Mouse (Mus musculus): Measurements from ENCODE around the gene Prr13.

The Prr13 gene

DNA sequence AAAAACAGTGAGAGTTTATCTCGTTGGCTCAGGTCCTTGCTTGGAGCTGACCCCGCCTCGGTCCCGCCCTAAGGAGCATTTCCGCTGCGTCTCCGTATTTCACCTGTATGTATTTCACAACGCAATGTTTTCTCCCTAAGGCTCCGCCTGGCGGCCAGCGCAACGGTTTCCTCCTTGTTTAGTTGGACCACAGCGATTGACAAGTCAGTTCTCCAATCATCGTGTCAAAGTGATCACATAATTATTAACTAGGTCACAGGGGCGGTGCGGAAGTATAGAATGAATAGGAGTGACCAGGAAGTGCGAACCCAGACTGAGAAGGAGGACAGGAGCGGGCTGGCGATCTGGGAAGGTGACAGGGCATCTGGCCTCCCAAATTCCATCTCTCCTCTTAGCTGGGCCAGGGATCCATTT, at the start of gene Prr13:
Gene Prr13, plus strand, starts transcription at position 125 of the 414 bp plus-strand sequence.
- peak; percentile 82 for DNase-seq (ENCODE audit: low spot score)

- no peak for DNase-seq (ENCODE audit: low spot score)
Measured at GRCm38 (mm10) chr15:102409286-102409685, 49.5 kb upstream of the Prr13 start.

- DNase-seq (ENCODE audit: low spot score) = no peak
Measured at GRCm38 (mm10) chr15:102411077-102411476, 47.8 kb upstream of the Prr13 start.

- no peak for DNase-seq (ENCODE audit: low spot score)
Measured at GRCm38 (mm10) chr15:102413687-102414086, 45.1 kb upstream of the Prr13 start.

DNA sequence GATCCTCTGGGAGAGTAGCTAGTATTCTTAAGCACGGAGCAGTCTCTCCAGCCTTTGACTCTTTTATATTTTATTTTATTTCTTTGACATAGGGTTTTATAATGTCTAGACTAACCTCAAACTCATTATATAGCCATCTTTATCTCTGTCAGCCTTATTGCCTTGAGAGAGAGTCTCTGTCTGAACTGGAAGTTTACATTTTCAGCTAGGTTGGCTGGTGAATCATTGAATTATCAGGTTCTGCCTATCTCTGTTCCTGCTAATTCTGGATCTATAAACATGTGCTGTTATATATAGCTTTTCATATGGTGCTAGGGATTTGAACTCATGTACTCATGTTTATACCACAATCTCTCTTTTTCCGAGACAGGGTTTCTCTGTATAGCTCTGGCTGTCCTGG, 41.3 kb upstream of the Prr13 start:
- DNase-seq (ENCODE audit: low spot score) = no peak

DNA sequence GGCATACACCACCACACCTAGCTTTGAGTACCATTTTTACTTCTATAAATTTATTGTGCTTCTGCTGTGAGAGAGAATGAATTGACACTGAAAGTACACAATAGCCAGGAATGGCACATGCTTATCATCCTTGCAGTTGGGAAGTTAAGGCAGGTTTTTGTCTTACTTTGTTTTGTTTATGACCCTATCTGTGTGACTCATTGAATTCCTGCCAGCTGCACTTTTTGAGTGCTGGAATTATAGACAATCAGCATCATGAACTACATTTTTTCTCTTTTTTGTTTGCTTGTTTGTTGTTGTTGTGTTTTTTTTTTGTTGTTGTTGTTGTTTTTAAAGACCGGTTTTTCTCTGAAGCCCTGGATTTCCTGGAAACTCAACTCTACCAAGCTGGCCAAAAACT, 37.8 kb upstream of the Prr13 start:
- DNase-seq (ENCODE audit: low spot score) = no peak

- DNase-seq (ENCODE audit: low spot score) = no peak
Measured at GRCm38 (mm10) chr15:102421437-102421836, 37.4 kb upstream of the Prr13 start.

DNA sequence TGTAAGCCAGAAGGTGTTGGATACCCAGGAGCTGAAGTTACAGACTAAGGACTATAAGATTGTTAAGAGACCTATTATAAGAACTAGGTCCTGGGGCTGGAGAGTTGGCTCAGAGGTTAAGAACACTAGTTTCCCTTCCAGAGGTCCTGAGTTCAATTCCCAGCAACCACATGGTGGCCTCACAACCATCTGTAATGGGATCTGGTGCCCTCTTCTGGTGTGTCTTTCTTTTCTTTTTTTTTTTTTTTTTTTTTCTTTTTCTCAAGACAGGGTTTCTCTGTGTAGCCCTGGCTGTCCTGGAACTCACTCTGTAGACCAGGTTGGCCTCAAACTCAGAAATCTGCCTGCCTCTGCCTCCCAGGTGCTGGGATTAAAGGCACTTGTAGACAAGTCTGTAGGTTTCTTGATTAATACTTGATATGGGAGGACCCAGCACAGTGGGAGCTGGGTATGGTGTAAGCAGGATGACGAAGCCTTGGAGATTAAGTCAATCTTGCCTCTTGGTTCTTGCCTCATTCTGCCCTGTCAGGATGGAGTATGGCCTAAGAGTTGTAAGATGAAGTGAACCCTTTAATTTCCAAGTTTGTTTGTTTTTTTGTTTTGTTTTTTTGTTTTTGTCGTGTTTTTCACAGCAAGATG, 35.1 kb upstream of the Prr13 start:
- DNase-seq (ENCODE audit: low spot score) = no peak

DNA sequence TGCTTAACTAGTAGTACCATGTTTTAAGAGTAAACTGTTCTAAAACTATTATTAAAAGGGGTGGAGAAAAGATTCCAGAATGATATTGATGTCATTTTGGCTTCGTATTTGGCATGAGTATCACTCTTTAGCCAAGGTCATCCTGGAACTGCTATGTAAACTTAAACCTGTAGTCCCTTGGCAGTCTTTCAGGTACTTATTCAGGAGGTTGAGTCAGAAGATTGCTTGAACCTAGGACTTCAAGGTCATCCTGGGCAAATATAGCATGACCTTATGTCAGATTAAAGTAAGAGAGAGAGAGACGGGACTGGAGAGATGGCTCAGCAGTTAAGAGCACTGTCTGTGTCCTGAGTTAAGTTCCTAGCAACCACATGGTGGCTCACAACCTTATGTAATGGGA, 34.2 kb upstream of the Prr13 start:
- no peak for DNase-seq (ENCODE audit: low spot score)

GRCm38 (mm10) chr15:102426963-102427362, 31.9 kb upstream of the Prr13 start:
- DNase-seq (ENCODE audit: low spot score) = no peak

- no peak for DNase-seq (ENCODE audit: low spot score)
Measured at GRCm38 (mm10) chr15:102432046-102432445, 26.8 kb upstream of the Prr13 start.

DNA sequence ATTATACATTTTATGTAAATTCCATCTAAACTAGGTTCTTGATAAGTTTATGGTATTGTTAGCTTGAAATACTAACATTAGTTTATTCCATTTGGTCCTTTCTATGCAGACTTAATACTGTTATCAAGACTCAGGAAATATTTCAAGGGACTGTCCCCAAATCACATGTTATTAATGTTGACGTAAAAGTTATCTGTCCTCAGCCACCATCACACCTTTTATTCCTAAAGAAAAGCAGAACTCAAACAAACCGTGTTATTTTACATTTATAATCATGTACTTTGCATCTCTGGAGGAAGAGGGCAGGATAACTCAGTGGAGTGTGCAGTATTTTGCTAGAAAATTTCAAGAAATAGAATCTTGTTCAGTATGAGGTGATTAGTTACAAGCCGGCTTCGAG, 25.7 kb upstream of the Prr13 start:
- no peak for DNase-seq (ENCODE audit: low spot score)

- peak; percentile 68 for DNase-seq (ENCODE audit: low spot score)
Measured at GRCm38 (mm10) chr15:102442490-102442889, 16.3 kb upstream of the Prr13 start.

DNA sequence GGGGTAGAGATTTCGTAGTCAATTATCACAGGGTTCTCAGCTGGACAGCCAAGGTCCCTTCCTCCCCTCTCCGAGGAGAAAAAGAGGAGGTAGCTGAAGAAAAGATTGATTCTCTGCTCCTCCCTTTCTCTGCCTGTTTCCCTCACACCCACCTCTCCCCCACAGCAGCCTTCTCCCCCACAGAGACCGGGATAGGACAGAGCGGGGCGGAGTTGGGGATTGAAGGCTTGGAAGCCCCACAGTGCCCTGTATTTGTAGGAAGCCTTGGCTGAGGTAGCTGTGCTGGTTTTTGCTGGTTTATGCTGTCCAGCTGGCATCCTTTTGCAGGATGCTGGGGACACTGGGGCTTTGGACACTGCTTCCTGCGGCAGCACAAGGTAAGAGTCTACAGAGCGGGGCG, 13.7 kb upstream of the Prr13 start, which contains the start of gene Amhr2:
Gene Amhr2, plus strand, starts transcription at position 222 of the 400 bp plus-strand sequence.
- DNase-seq (ENCODE audit: low spot score) = no peak

- DNase-seq (ENCODE audit: low spot score) = no peak
Measured at GRCm38 (mm10) chr15:102446448-102446847, 12.4 kb upstream of the Prr13 start.

DNA sequence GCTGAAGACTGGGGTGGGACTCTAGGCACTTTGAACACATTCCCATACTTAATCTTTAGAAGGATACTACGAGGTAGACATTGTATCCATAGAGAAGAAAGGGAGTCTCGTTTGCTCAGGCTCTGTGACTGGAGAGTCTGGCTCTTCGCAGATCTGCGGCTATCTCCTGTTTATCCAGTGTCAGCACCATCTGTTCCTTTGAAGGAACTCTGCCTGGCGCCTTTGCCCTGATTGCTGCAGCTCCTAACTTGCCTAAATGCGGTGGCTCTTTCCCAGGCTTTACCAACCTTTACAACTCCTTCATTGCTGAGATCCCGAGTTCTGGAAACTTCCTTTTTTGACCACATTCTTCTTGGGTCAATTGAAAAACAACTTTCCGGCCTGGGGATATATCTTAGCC, 9.5 kb upstream of the Prr13 start:
- DNase-seq (ENCODE audit: low spot score) = no peak

DNA sequence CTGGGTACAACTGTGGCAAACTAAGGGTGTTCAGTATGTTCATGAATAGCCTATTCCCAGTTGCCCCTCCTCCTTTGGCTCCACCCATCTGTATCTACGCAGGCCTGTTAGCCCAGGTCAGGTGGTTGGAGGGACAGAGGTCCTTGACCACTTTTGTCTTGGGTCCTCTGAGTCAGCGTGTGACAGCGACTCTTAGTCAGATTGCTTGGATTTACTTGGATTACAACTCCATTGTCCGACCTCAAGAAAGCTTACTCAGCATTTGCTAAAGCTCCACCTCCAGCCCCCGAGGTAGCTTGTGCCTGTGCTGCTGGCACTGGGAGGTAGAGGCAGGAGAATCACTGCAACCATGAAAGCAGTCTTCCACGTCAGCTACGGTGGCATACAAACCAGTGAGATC, 7.9 kb upstream of the Prr13 start:
- DNase-seq (ENCODE audit: low spot score) = no peak

DNA sequence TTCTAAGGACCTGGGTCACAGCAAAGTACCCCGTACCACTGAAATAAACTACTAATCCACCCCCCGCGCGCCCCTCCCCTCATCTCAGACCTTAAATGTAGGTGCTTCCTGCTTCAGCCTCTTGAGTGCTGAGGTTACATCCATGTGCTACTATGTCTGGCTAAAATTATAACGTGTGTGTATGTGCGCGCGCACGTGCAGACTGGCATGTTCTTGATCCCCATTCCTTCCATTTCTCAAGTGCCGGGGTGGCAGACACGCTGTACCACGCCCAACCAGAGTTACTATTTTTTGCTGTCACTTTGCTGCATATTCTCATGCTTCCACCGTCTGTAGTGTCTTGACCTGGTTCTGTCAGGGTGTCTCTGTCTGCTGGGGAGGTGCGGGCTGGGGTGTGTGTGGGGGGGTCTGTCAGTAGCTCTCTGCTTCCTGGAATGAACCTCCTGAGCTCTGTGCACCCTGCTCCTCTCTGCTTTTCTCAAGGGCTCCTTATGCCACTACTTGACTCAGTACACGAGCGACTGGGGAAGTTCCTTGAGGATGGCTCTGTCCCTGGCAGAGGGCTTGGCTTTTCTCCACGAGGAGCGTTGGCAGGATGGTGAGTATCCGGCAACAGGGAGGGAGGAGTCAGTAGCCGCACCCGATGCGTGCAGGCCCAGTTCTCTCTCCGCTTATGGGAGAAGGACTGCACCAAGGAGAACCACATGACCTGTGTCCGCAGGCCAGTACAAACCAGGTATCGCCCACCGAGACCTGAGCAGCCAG, 7.0 kb upstream of the Prr13 start:
- DNase-seq (ENCODE audit: low spot score) = no peak

- peak; percentile 21 for DNase-seq (ENCODE audit: low spot score)
Measured at GRCm38 (mm10) chr15:102455993-102456392, 2.8 kb upstream of the Prr13 start.

DNA sequence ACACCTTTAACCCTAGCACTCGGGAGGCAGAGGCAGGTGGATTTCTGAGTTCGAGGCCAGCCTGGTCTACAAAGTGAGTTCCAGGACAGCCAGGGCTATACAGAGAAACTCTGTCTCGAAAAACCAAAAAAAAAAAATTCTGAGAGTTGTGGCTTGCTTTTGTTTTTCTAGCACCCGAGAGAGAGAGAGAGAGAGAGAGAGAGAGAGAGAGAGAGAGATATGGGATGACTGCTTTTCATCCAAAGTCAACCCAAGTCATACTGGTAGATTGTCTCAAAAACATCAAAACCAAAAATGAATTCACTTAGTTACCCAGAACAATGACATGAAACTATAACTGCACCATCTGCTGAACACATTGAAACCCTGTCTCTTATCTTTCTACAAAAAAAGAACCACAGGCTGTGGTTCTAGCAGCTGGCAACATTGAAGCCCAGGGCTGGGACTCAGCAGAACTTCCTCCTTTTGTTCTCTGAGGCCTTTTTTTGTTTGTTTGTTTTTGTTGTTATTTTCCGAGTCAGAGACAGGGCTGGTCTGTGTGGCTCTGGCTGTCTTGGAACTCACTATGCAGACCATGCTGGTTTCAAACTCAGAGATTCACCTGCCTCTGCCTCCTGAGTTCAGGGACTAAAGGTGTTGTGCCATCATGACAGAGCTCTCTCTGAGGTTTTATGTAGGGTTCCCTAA, 635 bp upstream of the Prr13 start:
- DNase-seq (ENCODE audit: low spot score) = no peak

GRCm38 (mm10) chr15:102459381-102459780, 553 bp downstream of the Prr13 start:
- DNase-seq (ENCODE audit: low spot score) = no peak

GRCm38 (mm10) chr15:102459847-102460246, 1.0 kb downstream of the Prr13 start:
- peak; percentile 19 for DNase-seq (ENCODE audit: low spot score)

- DNase-seq (ENCODE audit: low spot score) = no peak
Measured at GRCm38 (mm10) chr15:102460409-102460808, 1.6 kb downstream of the Prr13 start.
